Mouse (Mus musculus): ENCODE measurements around the gene Fbln2. TPM values are rescaled to one million over a fixed set of nuclear protein-coding genes. Genes with fewer than 3 reads are reported as not detected.

Fbln2 gene
- polyA plus RNA-seq, 1 experiment: 12.6 TPM

- Histone ChIP-seq H3K27me3 (replicated peaks; ENCODE audit: control insufficient read depth, insufficient read depth, low read length) (no peaks in the 10 kb centered on the region), H3K36me3 (ENCODE audit: control insufficient read depth, insufficient read depth, low read length) (no peaks in the 10 kb centered on the region), H3K27ac (ENCODE audit: insufficient read depth, low read depth, low read length) (no peak overlapping the region), H3K4me1 (ENCODE audit: control insufficient read depth, insufficient read depth, low read length) (no peaks in the 10 kb centered on the region), H3K4me3 (ENCODE audit: insufficient read depth, low read depth, low read length) (no peak overlapping the region)
- WGBS: 56% methylated on average over 1 of the region's 1 CpGs
- TF ChIP-seq CTCF (conservative IDR thresholded peaks at IDR 0.05; ENCODE audit: insufficient read depth, insufficient read length, low read depth, low read length) (no peak), POLR2A (IDR thresholded peaks at IDR 0.05; ENCODE audit: low read depth, low read length) (no peak)
- no peak for DNase-seq
Observed at GRCm38 (mm10) chr6:91288961-91289360, 76.7 kb downstream of the Fbln2 start.

GRCm38 (mm10) chr6:91290937-91291336, 78.7 kb downstream of the Fbln2 start:
- Histone ChIP-seq H3K4me1 (ENCODE audit: control insufficient read depth, insufficient read depth, low read length) (no peaks in the 10 kb centered on the region), H3K36me3 (ENCODE audit: control insufficient read depth, insufficient read depth, low read length) (no peaks in the 10 kb centered on the region), H3K27ac (ENCODE audit: insufficient read depth, low read depth, low read length) (no peak overlapping the region), H3K4me3 (ENCODE audit: insufficient read depth, low read depth, low read length) (no peak overlapping the region), H3K27me3 (replicated peaks; ENCODE audit: control insufficient read depth, insufficient read depth, low read length) (no peaks in the 10 kb centered on the region)
- TF ChIP-seq POLR2A (IDR thresholded peaks at IDR 0.05; ENCODE audit: low read depth, low read length) (no peak), CTCF (conservative IDR thresholded peaks at IDR 0.05; ENCODE audit: insufficient read depth, insufficient read length, low read depth, low read length) (no peak)
- WGBS: 56% methylated on average over 10 of the region's 10 CpGs
- no peak for DNase-seq

GRCm38 (mm10) chr6:91295431-91295830, 83.2 kb downstream of the Fbln2 start:
- H3K36me3 ChIP-seq (ENCODE audit: control insufficient read depth, insufficient read depth, low read length): no peaks in the 10 kb centered on the region
- DNase-seq: no peak
- 53% methylated on average over 4 of the region's 4 CpGs for WGBS
- no peak overlapping the region for H3K27ac ChIP-seq (ENCODE audit: insufficient read depth, low read depth, low read length)
- no peak overlapping the region for H3K4me3 ChIP-seq (ENCODE audit: insufficient read depth, low read depth, low read length)
- no peaks in the 10 kb centered on the region for H3K27me3 ChIP-seq (replicated peaks; ENCODE audit: control insufficient read depth, insufficient read depth, low read length)
- no peaks in the 10 kb centered on the region for H3K4me1 ChIP-seq (ENCODE audit: control insufficient read depth, insufficient read depth, low read length)
- TF ChIP-seq POLR2A (IDR thresholded peaks at IDR 0.05; ENCODE audit: low read depth, low read length) (no peak), CTCF (conservative IDR thresholded peaks at IDR 0.05; ENCODE audit: insufficient read depth, insufficient read length, low read depth, low read length) (no peak)

DNA sequence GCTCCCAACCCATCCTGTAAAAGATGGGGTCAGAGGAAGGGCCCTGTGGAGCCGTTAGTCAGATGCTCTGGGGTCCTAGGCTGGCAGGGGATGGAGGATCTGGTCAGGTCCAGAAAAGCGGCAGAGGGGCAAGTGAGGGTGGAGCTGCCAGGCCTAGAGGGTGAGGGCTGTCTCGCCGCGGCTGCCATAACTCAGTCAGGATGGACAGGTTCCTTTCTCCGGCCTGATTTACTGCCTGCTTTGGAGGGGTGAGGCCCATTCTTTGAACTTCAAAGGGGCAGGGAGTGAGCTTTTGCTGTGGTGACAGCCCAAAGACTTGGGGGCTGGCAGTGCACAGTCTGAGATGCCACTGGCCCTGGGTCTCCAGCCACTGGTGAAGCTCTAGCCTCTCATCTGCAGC, 86.6 kb downstream of the Fbln2 start:
- DNase-seq: no peak
- H3K36me3 ChIP-seq (ENCODE audit: control insufficient read depth, insufficient read depth, low read length): no peaks in the 10 kb centered on the region
- H3K27ac ChIP-seq (ENCODE audit: insufficient read depth, low read depth, low read length): no peak overlapping the region
- H3K4me3 ChIP-seq (ENCODE audit: insufficient read depth, low read depth, low read length): no peak overlapping the region
- no peaks in the 10 kb centered on the region for H3K27me3 ChIP-seq (replicated peaks; ENCODE audit: control insufficient read depth, insufficient read depth, low read length)
- WGBS: 6% methylated on average over 6 of the region's 6 CpGs
- TF ChIP-seq CTCF (conservative IDR thresholded peaks at IDR 0.05; ENCODE audit: insufficient read depth, insufficient read length, low read depth, low read length) (no peak), POLR2A (IDR thresholded peaks at IDR 0.05; ENCODE audit: low read depth, low read length) (no peak)
- no peaks in the 10 kb centered on the region for H3K4me1 ChIP-seq (ENCODE audit: control insufficient read depth, insufficient read depth, low read length)

DNA sequence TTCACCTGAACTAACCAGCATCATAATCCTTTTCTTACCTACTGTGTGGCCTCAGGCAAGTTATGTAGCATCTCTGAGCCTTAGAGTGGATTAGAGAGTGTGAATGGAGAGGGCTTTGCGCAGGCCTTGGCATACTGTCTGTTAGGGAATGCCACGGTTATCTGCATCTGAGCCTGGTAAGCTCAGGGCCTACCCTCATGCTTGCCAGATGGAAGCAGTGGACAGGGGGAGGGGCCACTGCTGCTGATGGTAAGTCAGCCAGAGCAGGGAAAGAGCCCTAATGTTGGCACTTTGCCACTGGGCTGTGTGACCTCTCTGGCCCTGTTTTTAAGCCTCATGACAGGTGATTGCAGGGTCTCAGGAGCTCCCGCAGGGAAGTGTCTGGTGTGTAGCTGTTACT, 87.8 kb downstream of the Fbln2 start:
- Histone ChIP-seq H3K36me3 (ENCODE audit: control insufficient read depth, insufficient read depth, low read length) (no peaks in the 10 kb centered on the region), H3K4me1 (ENCODE audit: control insufficient read depth, insufficient read depth, low read length) (no peaks in the 10 kb centered on the region), H3K4me3 (ENCODE audit: insufficient read depth, low read depth, low read length) (no peak overlapping the region), H3K27ac (ENCODE audit: insufficient read depth, low read depth, low read length) (no peak overlapping the region), H3K27me3 (replicated peaks; ENCODE audit: control insufficient read depth, insufficient read depth, low read length) (no peaks in the 10 kb centered on the region)
- DNase-seq: no peak
- TF ChIP-seq POLR2A (IDR thresholded peaks at IDR 0.05; ENCODE audit: low read depth, low read length) (no peak), CTCF (conservative IDR thresholded peaks at IDR 0.05; ENCODE audit: insufficient read depth, insufficient read length, low read depth, low read length) (no peak)
- WGBS: 61% methylated on average over 3 of the region's 3 CpGs

DNA sequence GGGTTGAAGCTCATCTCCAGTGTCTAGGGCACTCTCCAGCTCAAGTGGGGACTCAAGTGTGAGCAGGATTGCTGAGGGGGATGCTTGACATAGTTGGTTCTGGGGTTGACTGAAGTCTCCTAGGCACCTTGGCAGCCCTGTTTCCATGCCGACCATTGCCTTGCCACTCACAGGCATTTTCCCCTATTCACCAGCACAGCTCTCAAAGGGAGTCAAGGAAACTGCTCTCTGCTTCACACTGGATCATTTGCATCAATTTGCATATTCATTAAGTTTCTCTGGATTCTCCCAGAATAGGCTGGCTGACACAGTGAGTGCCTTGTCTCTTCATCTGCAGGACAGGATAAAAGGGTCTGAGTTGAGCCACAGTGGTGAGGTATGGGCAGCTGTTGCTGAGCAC, 89.6 kb downstream of the Fbln2 start:
- 35% methylated on average over 1 of the region's 1 CpGs for WGBS
- no peak overlapping the region for H3K4me3 ChIP-seq (ENCODE audit: insufficient read depth, low read depth, low read length)
- no peaks in the 10 kb centered on the region for H3K4me1 ChIP-seq (ENCODE audit: control insufficient read depth, insufficient read depth, low read length)
- H3K27ac ChIP-seq (ENCODE audit: insufficient read depth, low read depth, low read length): no peak overlapping the region
- DNase-seq: no peak
- no peaks in the 10 kb centered on the region for H3K36me3 ChIP-seq (ENCODE audit: control insufficient read depth, insufficient read depth, low read length)
- H3K27me3 ChIP-seq (replicated peaks; ENCODE audit: control insufficient read depth, insufficient read depth, low read length): no peaks in the 10 kb centered on the region
- no peak for TF ChIP-seq CTCF (conservative IDR thresholded peaks at IDR 0.05; ENCODE audit: insufficient read depth, insufficient read length, low read depth, low read length)
- no peak for TF ChIP-seq POLR2A (IDR thresholded peaks at IDR 0.05; ENCODE audit: low read depth, low read length)

GRCm38 (mm10) chr6:91302337-91302736, 90.1 kb downstream of the Fbln2 start:
- Histone ChIP-seq H3K4me3 (ENCODE audit: insufficient read depth, low read depth, low read length) (no peak overlapping the region), H3K36me3 (ENCODE audit: control insufficient read depth, insufficient read depth, low read length) (no peaks in the 10 kb centered on the region), H3K27ac (ENCODE audit: insufficient read depth, low read depth, low read length) (no peak overlapping the region), H3K27me3 (replicated peaks; ENCODE audit: control insufficient read depth, insufficient read depth, low read length) (no peaks in the 10 kb centered on the region), H3K4me1 (ENCODE audit: control insufficient read depth, insufficient read depth, low read length) (no peaks in the 10 kb centered on the region)
- no peak for DNase-seq
- 77% methylated on average over 3 of the region's 3 CpGs for WGBS
- TF ChIP-seq POLR2A (IDR thresholded peaks at IDR 0.05; ENCODE audit: low read depth, low read length) (no peak), CTCF (conservative IDR thresholded peaks at IDR 0.05; ENCODE audit: insufficient read depth, insufficient read length, low read depth, low read length) (no peak)

GRCm38 (mm10) chr6:91304172-91304571, 91.9 kb downstream of the Fbln2 start:
- TF ChIP-seq CTCF (conservative IDR thresholded peaks at IDR 0.05; ENCODE audit: insufficient read depth, insufficient read length, low read depth, low read length) (no peak), POLR2A (IDR thresholded peaks at IDR 0.05; ENCODE audit: low read depth, low read length) (no peak)

More at GRCm38 (mm10) chr6:91304172-91304571, 91.9 kb downstream of the Fbln2 start:
- H3K27me3 ChIP-seq (replicated peaks; ENCODE audit: control insufficient read depth, insufficient read depth, low read length): no peaks in the 10 kb centered on the region
- no peaks in the 10 kb centered on the region for H3K4me1 ChIP-seq (ENCODE audit: control insufficient read depth, insufficient read depth, low read length)
- no peak overlapping the region for H3K27ac ChIP-seq (ENCODE audit: insufficient read depth, low read depth, low read length)
- 83% methylated on average over 4 of the region's 4 CpGs for WGBS
- no peak for DNase-seq
- H3K4me3 ChIP-seq (ENCODE audit: insufficient read depth, low read depth, low read length): no peak overlapping the region
- H3K36me3 ChIP-seq (ENCODE audit: control insufficient read depth, insufficient read depth, low read length): no peaks in the 10 kb centered on the region
